Mouse (Mus musculus) midbrain, embryonic 13.5 days (tissue): ENCODE measurements at regions not wholly inside any gene's neighbourhood (a gene's known extent, or its start where the extent isn't known, plus 50 kb on each side); places are given as distances from the start of the nearest gene placed in this dataset.

ENCODE experiments used
- ATAC-seq: fragments of 200-750 bp; cut with Nextera tagmentation; 2 replicates; pipeline ENCODE4 v1.8.0; 2017; ENCODE audit warnings: mild to moderate bottlenecking, moderate TSS enrichment, moderate library complexity
- H3K27ac ChIP-seq: fragments of 300-500 bp; sonication (generic); 2 replicates; pipeline ENCODE4 v1.5.1; 2015; ENCODE audit warnings: inconsistent platforms, mild to moderate bottlenecking, moderate library complexity
- H3K27me3 ChIP-seq: fragments of 300-500 bp; sonication (generic); 2 replicates; pipeline ENCODE4 v1.6.1; 2015; ENCODE audit warnings: mild to moderate bottlenecking, inconsistent platforms
- H3K36me3 ChIP-seq: fragments of 300-500 bp; sonication (generic); 2 replicates; pipeline ENCODE4 v1.6.1; 2015; ENCODE audit warnings: mild to moderate bottlenecking, inconsistent platforms
- H3K4me1 ChIP-seq: fragments of 300-500 bp; sonication (generic); replicated peaks from 2 replicates; pipeline ENCODE4 v1.6.1; 2015; ENCODE audit warnings: inconsistent platforms
- H3K4me2 ChIP-seq: fragments of 300-500 bp; sonication (generic); replicated peaks from 2 replicates; pipeline ENCODE4 v1.6.1; 2015; ENCODE audit warnings: moderate library complexity, mild to moderate bottlenecking, inconsistent platforms
- H3K4me3 ChIP-seq: fragments of 300-500 bp; sonication (generic); replicated peaks from 2 replicates; pipeline ENCODE4 v1.5.1; 2015; ENCODE audit warnings: mild to moderate bottlenecking, inconsistent platforms
- H3K9ac ChIP-seq: fragments of 300-500 bp; sonication (generic); replicated peaks from 2 replicates; pipeline ENCODE4 v1.6.1; 2015; ENCODE audit warnings: mild to moderate bottlenecking, inconsistent platforms
- H3K9me3 ChIP-seq: fragments of 300-500 bp; sonication (generic); 2 replicates; pipeline ENCODE4 v1.6.1; 2016; ENCODE audit warnings: mild to moderate bottlenecking, inconsistent platforms
- WGBS: fragments of 180-500 bp; shearing (Covaris S2); methylation state at CpG from one replicate; pipeline ENCODE4 v1.1.7; 2015; 5-methylcytosine and 5-hydroxymethylcytosine counted together

DNA sequence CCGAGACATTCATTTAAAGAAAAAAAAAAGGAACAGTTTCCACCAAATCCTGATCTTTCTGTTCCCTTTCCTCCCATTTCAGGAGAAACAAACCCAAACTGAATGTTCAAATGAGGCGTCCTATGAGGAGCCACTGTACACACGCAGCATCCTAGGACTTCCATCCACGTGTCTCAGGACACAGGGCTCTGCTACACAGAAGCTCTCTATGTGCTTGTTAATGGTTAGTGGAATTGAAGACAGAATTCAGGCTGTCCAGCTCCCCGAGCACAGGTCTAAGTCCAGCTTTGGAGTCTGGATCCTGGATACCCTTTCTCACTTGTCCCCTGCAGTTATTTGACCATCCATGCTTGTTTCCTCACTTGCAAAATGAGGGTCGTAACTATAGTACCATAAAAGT is 444.4 kb downstream of the Tns3 start:
- no peaks in the 10 kb centered on the region for H3K27me3 ChIP-seq
- 86% methylated on average over 6 of the region's 6 CpGs for WGBS
- H3K36me3 ChIP-seq = no peaks in the 10 kb centered on the region

DNA sequence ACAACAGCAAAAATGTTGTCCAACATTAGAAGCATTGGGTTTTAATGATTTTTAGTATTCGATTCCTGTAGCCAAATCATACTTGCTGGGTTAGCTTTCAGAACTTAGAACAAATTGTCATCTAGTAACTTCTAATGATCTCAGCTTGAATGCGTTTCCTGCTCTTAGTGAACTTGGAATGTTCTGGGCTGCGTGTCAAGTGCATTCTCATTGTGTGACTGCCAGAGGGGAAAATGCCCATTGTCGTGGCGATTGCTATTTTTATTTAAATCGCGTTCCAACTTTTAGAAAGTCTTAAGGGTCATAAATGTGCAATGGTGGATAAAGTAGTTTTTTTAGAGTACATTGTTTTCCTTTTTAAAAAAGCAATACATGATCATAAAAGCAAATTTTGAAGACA is 448.7 kb downstream of the Tns3 start:
- H3K4me3 ChIP-seq = no peak overlapping the region
- WGBS = 60% methylated on average over 7 of the region's 7 CpGs
- ATAC-seq = no peak
- no peaks in the 10 kb centered on the region for H3K4me1 ChIP-seq
- H3K4me2 ChIP-seq = no peak overlapping the region
- no peaks in the 10 kb centered on the region for H3K27me3 ChIP-seq
- no peaks in the 10 kb centered on the region for H3K9me3 ChIP-seq
- H3K36me3 ChIP-seq = no peaks in the 10 kb centered on the region
- no peak overlapping the region for H3K9ac ChIP-seq
- H3K27ac ChIP-seq = no peak overlapping the region

More for the DNA sequence above, 444.4 kb downstream of the Tns3 start:
- Histone ChIP-seq H3K9ac (no peak overlapping the region), H3K4me3 (no peak overlapping the region), H3K9me3 (no peaks in the 10 kb centered on the region), H3K27ac (no peak overlapping the region), H3K4me1 (no peaks in the 10 kb centered on the region), H3K4me2 (no peak overlapping the region)
- no peak for ATAC-seq

- H3K36me3 ChIP-seq = no peaks in the 10 kb centered on the region
- no peak overlapping the region for H3K9ac ChIP-seq
- 64% methylated on average over 2 of the region's 2 CpGs for WGBS
- H3K4me2 ChIP-seq = no peak overlapping the region
- no peak for ATAC-seq
- H3K27me3 ChIP-seq = no peaks in the 10 kb centered on the region
- H3K4me3 ChIP-seq = no peak overlapping the region
- H3K27ac ChIP-seq = no peak overlapping the region
- no peaks in the 10 kb centered on the region for H3K4me1 ChIP-seq
- H3K9me3 ChIP-seq = no peaks in the 10 kb centered on the region
These were observed 449.9 kb downstream of the Tns3 start for GRCm38 (mm10) chr11:8214305-8214903.

GRCm38 (mm10) chr11:8213130-8213529 is 451.2 kb downstream of the Tns3 start:
- no peaks in the 10 kb centered on the region for H3K9me3 ChIP-seq
- H3K9ac ChIP-seq = no peak overlapping the region
- H3K27me3 ChIP-seq = no peaks in the 10 kb centered on the region
- 86% methylated on average over 3 of the region's 3 CpGs for WGBS
- H3K27ac ChIP-seq = no peak overlapping the region
- no peaks in the 10 kb centered on the region for H3K36me3 ChIP-seq
- ATAC-seq = peak; percentile 51; the same call in 1 of the 2 replicates
- no peak overlapping the region for H3K4me3 ChIP-seq
- no peaks in the 10 kb centered on the region for H3K4me1 ChIP-seq
- H3K4me2 ChIP-seq = no peak overlapping the region

GRCm38 (mm10) chr11:8212714-8213113 is 451.6 kb downstream of the Tns3 start:
- 34% methylated on average over 4 of the region's 4 CpGs for WGBS
- no peak overlapping the region for H3K4me2 ChIP-seq
- ATAC-seq = peak; percentile 91
- no peaks in the 10 kb centered on the region for H3K4me1 ChIP-seq
- H3K4me3 ChIP-seq = no peak overlapping the region
- H3K36me3 ChIP-seq = no peaks in the 10 kb centered on the region
- no peak overlapping the region for H3K9ac ChIP-seq
- no peaks in the 10 kb centered on the region for H3K9me3 ChIP-seq
- no peak overlapping the region for H3K27ac ChIP-seq
- H3K27me3 ChIP-seq = no peaks in the 10 kb centered on the region

DNA sequence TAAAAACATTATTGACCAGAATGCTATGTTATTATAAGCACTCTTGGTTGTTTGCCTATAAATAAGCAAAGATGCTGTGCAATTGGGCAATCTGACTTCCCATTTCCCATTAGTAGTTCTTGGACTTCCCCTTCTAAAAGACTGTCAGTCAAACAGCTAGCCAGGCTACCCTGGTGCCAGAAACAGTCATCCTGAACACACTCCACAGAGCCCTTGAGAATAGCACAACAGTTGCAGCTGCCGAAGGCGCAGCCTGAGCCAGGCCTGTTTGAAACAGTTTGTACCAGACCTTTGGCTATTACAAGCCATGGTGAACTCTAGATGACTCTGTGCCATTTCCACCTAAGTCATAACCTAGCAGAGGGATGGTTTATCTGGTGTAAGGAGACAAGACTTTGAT is 455.3 kb downstream of the Tns3 start:
- Histone ChIP-seq H3K4me2 (no peak overlapping the region), H3K36me3 (no peaks in the 10 kb centered on the region), H3K9me3 (0 out of 2 replicates have a peak, but pooled peaks cover 3% of the 10 kb centered on the region), H3K4me1 (no peaks in the 10 kb centered on the region), H3K27ac (no peak overlapping the region), H3K27me3 (no peaks in the 10 kb centered on the region), H3K4me3 (no peak overlapping the region), H3K9ac (no peak overlapping the region)
- ATAC-seq = no peak
- WGBS = 93% methylated on average over 2 of the region's 2 CpGs

GRCm38 (mm10) chr11:8199293-8199692 is 465.0 kb downstream of the Tns3 start:
- H3K9me3 ChIP-seq = no peaks in the 10 kb centered on the region
- H3K27me3 ChIP-seq = no peaks in the 10 kb centered on the region
- 84% methylated on average over 8 of the region's 8 CpGs for WGBS
- H3K27ac ChIP-seq = no peak overlapping the region
- no peaks in the 10 kb centered on the region for H3K36me3 ChIP-seq
- no peak overlapping the region for H3K9ac ChIP-seq
- no peak overlapping the region for H3K4me2 ChIP-seq
- H3K4me1 ChIP-seq = no peaks in the 10 kb centered on the region
- no peak for ATAC-seq
- no peak overlapping the region for H3K4me3 ChIP-seq
